Mouse (Mus musculus): ENCODE data around the gene Pter. TPM values are rescaled to one million over a fixed set of nuclear protein-coding genes. Genes with fewer than 3 reads are reported as not detected.

Pter gene
- polyA plus RNA-seq, 1 experiment from 2014 or later: 13.0 TPM

DNA sequence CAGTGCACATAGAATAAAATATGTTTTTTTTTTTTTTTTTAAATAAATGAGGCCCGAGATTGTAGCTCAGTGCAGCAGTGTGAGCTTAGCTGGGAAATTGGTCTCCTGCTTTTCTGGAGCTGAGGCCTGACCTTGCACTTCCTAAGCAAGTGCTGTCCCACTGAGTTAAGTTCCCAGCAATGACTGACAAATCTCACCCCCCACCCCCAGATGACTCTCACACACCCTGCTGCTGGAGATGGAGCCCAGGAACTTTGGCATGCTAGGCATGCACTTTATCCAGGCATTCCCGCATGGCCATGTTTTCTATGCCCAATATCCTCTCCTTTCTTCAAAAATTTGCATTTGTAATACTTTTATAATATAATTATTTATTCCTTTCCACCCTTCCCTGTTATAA is 14.8 kb downstream of the Pter start:
- Histone ChIP-seq H3K27me3 (no peaks in the 10 kb centered on the region), H3K4me1 (no peaks in the 10 kb centered on the region), H3K27ac (no peak overlapping the region), H3K4me3 (no peak overlapping the region), H3K4me2 (replicated peaks) (no peak overlapping the region), H3K36me3 (no peaks in the 10 kb centered on the region), H3K9me3 (no peaks in the 10 kb centered on the region), H3K9ac (no peak overlapping the region)
- WGBS: 73% methylated on average over 2 of the region's 2 CpGs
- no peak for ATAC-seq (ENCODE audit: insufficient number of reproducible peaks, insufficient read depth, low FRiP score, low TSS enrichment)

- H3K4me2 ChIP-seq (replicated peaks): no peak overlapping the region
- no peaks in the 10 kb centered on the region for H3K36me3 ChIP-seq
- H3K4me3 ChIP-seq: no peak overlapping the region
- no peaks in the 10 kb centered on the region for H3K9me3 ChIP-seq
- H3K27me3 ChIP-seq: no peaks in the 10 kb centered on the region
- no peak overlapping the region for H3K27ac ChIP-seq
- H3K4me1 ChIP-seq: no peaks in the 10 kb centered on the region
- ATAC-seq (ENCODE audit: insufficient number of reproducible peaks, insufficient read depth, low FRiP score, low TSS enrichment): no peak
- H3K9ac ChIP-seq: no peak overlapping the region
Measured at GRCm38 (mm10) chr2:12956703-12957424, 33.0 kb downstream of the Pter start.

GRCm38 (mm10) chr2:12970049-12970724 is 46.3 kb downstream of the Pter start:
- no peaks in the 10 kb centered on the region for H3K27me3 ChIP-seq
- no peak for ATAC-seq (ENCODE audit: insufficient number of reproducible peaks, insufficient read depth, low FRiP score, low TSS enrichment)
- no peak overlapping the region for H3K4me3 ChIP-seq
- H3K9me3 ChIP-seq: no peaks in the 10 kb centered on the region
- no peaks in the 10 kb centered on the region for H3K36me3 ChIP-seq
- H3K9ac ChIP-seq: no peak overlapping the region
- 76% methylated on average over 12 of the region's 12 CpGs for WGBS
- H3K4me1 ChIP-seq: no peaks in the 10 kb centered on the region
- no peak overlapping the region for H3K4me2 ChIP-seq (replicated peaks)
- no peak overlapping the region for H3K27ac ChIP-seq

- no peak for ATAC-seq (ENCODE audit: insufficient number of reproducible peaks, insufficient read depth, low FRiP score, low TSS enrichment)
- H3K36me3 ChIP-seq: no peaks in the 10 kb centered on the region
- H3K27ac ChIP-seq: no peak overlapping the region
- H3K9ac ChIP-seq: no peak overlapping the region
- no peaks in the 10 kb centered on the region for H3K4me1 ChIP-seq
- H3K27me3 ChIP-seq: no peaks in the 10 kb centered on the region
- H3K4me3 ChIP-seq: no peak overlapping the region
- H3K9me3 ChIP-seq: no peaks in the 10 kb centered on the region
- H3K4me2 ChIP-seq (replicated peaks): no peak overlapping the region
- WGBS: 67% methylated on average over 2 of the region's 2 CpGs
Measured at GRCm38 (mm10) chr2:12973752-12974151, 49.9 kb downstream of the Pter start.

- Histone ChIP-seq H3K27me3 (no peaks in the 10 kb centered on the region), H3K36me3 (no peaks in the 10 kb centered on the region), H3K4me1 (no peaks in the 10 kb centered on the region), H3K27ac (no peak overlapping the region), H3K4me3 (no peak overlapping the region), H3K4me2 (replicated peaks) (no peak overlapping the region), H3K9ac (no peak overlapping the region), H3K9me3 (no peaks in the 10 kb centered on the region)
- WGBS: 88% methylated on average over 7 of the region's 7 CpGs
- no peak for ATAC-seq (ENCODE audit: insufficient number of reproducible peaks, insufficient read depth, low FRiP score, low TSS enrichment)
Measured at GRCm38 (mm10) chr2:12977367-12977766, 53.5 kb downstream of the Pter start.

DNA sequence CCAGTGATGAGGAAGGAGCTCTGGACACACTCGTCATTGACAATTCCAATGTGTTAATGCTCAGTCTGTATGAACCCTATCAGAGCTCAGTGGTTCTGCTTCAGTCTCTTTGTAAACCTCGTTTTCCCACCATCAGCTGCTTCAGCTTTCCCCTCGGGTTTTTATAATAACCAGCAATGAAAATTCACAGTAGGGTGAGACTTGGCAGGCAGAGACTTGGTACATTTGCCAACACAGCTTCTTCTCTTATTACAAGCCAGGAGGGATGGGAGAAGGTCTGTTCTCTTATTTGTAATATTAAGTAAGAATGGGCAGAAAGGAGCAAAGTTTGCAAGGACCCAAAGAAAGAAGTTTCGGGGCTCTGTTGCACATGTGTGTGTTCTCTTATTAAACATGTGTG is 54.9 kb downstream of the Pter start:
- Histone ChIP-seq H3K4me2 (replicated peaks) (no peak overlapping the region), H3K4me1 (no peaks in the 10 kb centered on the region), H3K4me3 (no peak overlapping the region), H3K27ac (no peak overlapping the region), H3K27me3 (no peaks in the 10 kb centered on the region), H3K9me3 (no peaks in the 10 kb centered on the region), H3K36me3 (no peaks in the 10 kb centered on the region), H3K9ac (no peak overlapping the region)
- ATAC-seq (ENCODE audit: insufficient number of reproducible peaks, insufficient read depth, low FRiP score, low TSS enrichment): no peak
- WGBS: 76% methylated on average over 4 of the region's 4 CpGs

DNA sequence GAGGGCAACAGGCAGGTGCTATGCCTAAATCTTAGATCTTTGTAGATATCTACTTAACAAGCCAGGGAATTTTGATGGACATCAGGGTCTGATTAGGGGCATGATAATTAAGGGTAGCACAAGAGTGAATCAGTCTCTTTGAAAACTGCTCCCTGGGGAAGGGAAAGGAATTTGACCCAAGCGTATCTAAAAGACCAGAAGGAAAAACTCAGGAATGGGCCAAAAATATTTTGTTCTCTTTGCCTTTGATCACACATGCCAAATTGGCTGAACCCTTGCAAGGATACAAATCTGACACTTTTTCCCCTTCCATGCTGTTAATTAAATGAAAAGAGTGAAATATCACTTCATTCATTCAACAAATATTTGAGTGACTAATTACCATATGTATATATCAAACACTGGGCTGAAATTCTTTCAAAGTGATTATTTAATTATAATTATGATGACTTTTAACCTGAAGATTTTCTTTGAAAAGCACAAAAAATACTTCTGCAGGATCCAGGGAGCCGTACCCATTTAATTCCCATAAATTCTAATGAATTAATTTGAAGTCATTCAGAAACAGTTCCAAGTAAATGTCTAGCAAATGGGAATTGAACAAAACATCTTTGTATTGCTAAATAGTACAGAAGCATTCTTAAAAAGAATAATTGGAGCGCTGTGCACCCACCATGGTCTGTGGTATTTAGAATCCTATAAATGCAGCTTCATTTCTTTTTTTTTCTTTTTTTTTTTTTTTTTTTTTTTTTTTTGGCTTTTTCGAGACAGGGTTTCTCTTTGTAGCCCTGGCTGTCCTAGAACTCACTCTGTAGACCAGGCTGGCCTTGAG is 61.3 kb downstream of the Pter start:
- Histone ChIP-seq H3K9ac (no peak overlapping the region), H3K27me3 (no peaks in the 10 kb centered on the region), H3K4me2 (replicated peaks) (no peak overlapping the region), H3K4me1 (no peaks in the 10 kb centered on the region), H3K9me3 (no peaks in the 10 kb centered on the region), H3K36me3 (no peaks in the 10 kb centered on the region), H3K27ac (no peak overlapping the region), H3K4me3 (no peak overlapping the region)
- no peak for ATAC-seq (ENCODE audit: insufficient number of reproducible peaks, insufficient read depth, low FRiP score, low TSS enrichment)
- 56% methylated on average over 4 of the region's 4 CpGs for WGBS

- Histone ChIP-seq H3K27me3 (no peaks in the 10 kb centered on the region), H3K9me3 (no peaks in the 10 kb centered on the region), H3K36me3 (no peaks in the 10 kb centered on the region), H3K4me3 (no peak overlapping the region), H3K4me1 (no peaks in the 10 kb centered on the region), H3K27ac (no peak overlapping the region), H3K4me2 (replicated peaks) (no peak overlapping the region), H3K9ac (no peak overlapping the region)
- WGBS: 78% methylated on average over 2 of the region's 2 CpGs
- no peak for ATAC-seq (ENCODE audit: insufficient number of reproducible peaks, insufficient read depth, low FRiP score, low TSS enrichment)
Measured at GRCm38 (mm10) chr2:13000026-13000425, 76.2 kb downstream of the Pter start.

DNA sequence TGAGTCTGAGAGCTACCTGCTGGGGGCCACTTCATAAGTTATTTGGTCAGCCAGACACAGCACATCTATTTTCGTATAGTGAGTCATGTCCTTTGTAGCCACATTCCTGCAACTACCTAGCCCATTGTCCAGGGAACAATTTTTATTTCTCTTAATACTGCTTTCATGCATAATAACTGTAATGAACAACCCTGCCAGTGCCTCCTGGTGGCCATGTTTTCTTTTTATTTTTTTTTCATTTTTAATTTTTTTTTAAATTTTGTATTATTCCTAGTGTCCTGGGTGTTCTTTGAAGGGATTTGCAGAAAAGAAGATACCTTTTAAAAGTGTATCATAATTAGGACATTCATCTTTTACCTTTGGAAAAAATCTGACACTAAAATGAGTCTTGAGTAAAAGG is 84.6 kb downstream of the Pter start:
- no peaks in the 10 kb centered on the region for H3K9me3 ChIP-seq
- no peak overlapping the region for H3K4me2 ChIP-seq (replicated peaks)
- H3K9ac ChIP-seq: no peak overlapping the region
- H3K36me3 ChIP-seq: no peaks in the 10 kb centered on the region
- no peak overlapping the region for H3K4me3 ChIP-seq
- WGBS: 91% methylated on average over 1 of the region's 1 CpGs
- peaks cover 43% of the 10 kb centered on the region for H3K27me3 ChIP-seq
- ATAC-seq (ENCODE audit: insufficient number of reproducible peaks, insufficient read depth, low FRiP score, low TSS enrichment): no peak
- peaks cover 17% of the 10 kb centered on the region for H3K4me1 ChIP-seq
- H3K27ac ChIP-seq: no peak overlapping the region

- Histone ChIP-seq H3K9me3 (no peaks in the 10 kb centered on the region), H3K9ac (peak overlapping the region; percentile 45; the same call in 1 of the 2 replicates), H3K4me1 (peaks cover 17% of the 10 kb centered on the region), H3K27ac (no peak overlapping the region), H3K4me2 (replicated peaks) (peak overlapping the region; percentile 99), H3K4me3 (peak overlapping the region; percentile 59), H3K27me3 (peaks cover 48% of the 10 kb centered on the region), H3K36me3 (no peaks in the 10 kb centered on the region)
- 0 out of 2 replicates have a peak, but pooled peaks have one; percentile 25 for ATAC-seq (ENCODE audit: insufficient number of reproducible peaks, insufficient read depth, low FRiP score, low TSS enrichment)
- WGBS: 4% methylated on average over 18 of the region's 18 CpGs
Measured at GRCm38 (mm10) chr2:13009261-13009972, 85.6 kb downstream of the Pter start.

DNA sequence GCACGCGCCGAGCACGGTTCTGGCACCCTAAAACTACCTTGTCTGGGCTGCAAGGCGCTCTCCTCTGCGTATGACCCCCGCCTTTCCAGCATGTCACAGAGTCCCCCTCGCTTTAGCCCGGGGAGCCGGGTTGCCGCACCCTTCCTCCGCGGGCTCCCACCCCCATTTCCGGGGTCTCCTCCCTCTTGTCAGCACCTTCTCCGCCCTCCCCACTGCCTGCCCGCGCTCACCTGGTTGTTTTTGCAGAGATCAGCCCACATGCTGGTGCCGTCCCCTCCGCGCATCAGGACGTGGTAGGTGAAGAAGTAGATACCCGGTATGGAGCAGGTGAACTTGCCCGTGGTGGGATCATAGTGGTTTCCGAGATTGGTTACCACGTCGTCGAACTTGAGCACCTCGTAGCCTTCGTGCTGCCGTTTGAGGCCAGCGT is 86.2 kb downstream of the Pter start:
- Histone ChIP-seq H3K9ac (peak overlapping the region; percentile 45), H3K4me1 (peaks cover 17% of the 10 kb centered on the region), H3K27ac (no peak overlapping the region), H3K4me3 (peak overlapping the region; percentile 59), H3K4me2 (replicated peaks) (peak overlapping the region; percentile 99), H3K27me3 (peaks cover 48% of the 10 kb centered on the region), H3K9me3 (no peaks in the 10 kb centered on the region), H3K36me3 (no peaks in the 10 kb centered on the region)
- no peak for ATAC-seq (ENCODE audit: insufficient number of reproducible peaks, insufficient read depth, low FRiP score, low TSS enrichment)
- WGBS: 2% methylated on average over 31 of the region's 31 CpGs

Data from embryonic facial prominence, embryonic 12.5 days (tissue).